ENCODE assay signal across 8 mouse cellular contexts in the genomic region with DNA sequence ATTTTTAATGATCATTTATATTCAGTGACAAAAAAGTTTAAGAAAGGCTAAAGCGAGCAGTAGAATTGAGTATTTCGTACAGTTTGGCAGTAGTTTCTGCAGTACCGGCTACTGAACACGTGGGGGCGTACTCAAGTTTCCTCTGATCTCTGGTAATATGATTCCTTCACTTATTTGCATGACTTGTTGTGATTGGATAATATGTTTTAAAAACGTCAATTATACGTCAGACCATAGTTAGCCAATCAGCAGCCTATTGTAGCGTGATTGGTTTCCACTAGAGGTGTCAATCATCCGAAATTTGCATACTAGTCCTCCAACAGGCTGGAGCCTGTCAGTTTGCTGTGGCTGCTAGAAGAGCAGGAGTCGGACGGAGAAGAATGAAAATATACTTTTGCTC.
A peak's percentile ranks its signal among the peaks of the same experiment; 100 is the strongest.
DNase-seq lines count a peak whose midpoint lies in the region; ATAC-seq and TF ChIP-seq lines count a peak whose summit lies in the region.

No protein-coding gene starts in this region.

- peak overlapping the region; percentile 57; the same call in 1 of the 2 replicates for H3K4me2 ChIP-seq in embryonic facial prominence, embryonic 13.5 days
- H3K4me2 ChIP-seq in lung, embryonic 16.5 days (ENCODE audit: low read depth, low read length): peak overlapping the region; percentile 51

- 0 out of 2 replicates have a peak, but pooled peaks have one; percentile 16 for TF ChIP-seq CTCF in kidney, adult 2 months (conservative IDR thresholded peaks at IDR 0.05; ENCODE audit: insufficient read depth, insufficient read length, low read depth, low read length)

- peaks cover 22% of the 10 kb centered on the region for H3K27me3 ChIP-seq in embryonic facial prominence, embryonic 13.5 days
- H3K27me3 ChIP-seq in heart, embryonic 10.5 days (ENCODE audit: insufficient read depth, poor library complexity, severe bottlenecking): peaks cover 19% of the 10 kb centered on the region
- H3K27me3 ChIP-seq in kidney, adult 2 months (replicated peaks; ENCODE audit: control insufficient read depth, insufficient read depth, low read length): peaks cover 4% of the 10 kb centered on the region
- H3K27me3 ChIP-seq in lung, embryonic 16.5 days (ENCODE audit: control insufficient read depth, insufficient read depth, low read depth, low read length): peaks cover 29% of the 10 kb centered on the region

- no peaks in the 10 kb centered on the region for H3K9me3 ChIP-seq in embryonic facial prominence, embryonic 13.5 days
- no peaks in the 10 kb centered on the region for H3K9me3 ChIP-seq in heart, embryonic 10.5 days
- no peaks in the 10 kb centered on the region for H3K9me3 ChIP-seq in lung, embryonic 16.5 days (ENCODE audit: control insufficient read depth, low read length)

- peak; percentile 11 for DNase-seq in thymus, postnatal 4 days
- no peak for DNase-seq in thymus, postnatal 10 days (ENCODE audit: low spot score in 2 of 2)
- DNase-seq in heart, embryonic 10.5 days (ENCODE audit: low spot score): peak; percentile 88
- peak; percentile 92 for DNase-seq in kidney, adult 2 months
- no peak for DNase-seq in left cerebral cortex, adult 8-10 months (ENCODE audit: low spot score in 2 of 2)

- H3K4me1 ChIP-seq in embryonic facial prominence, embryonic 13.5 days: peaks cover 51% of the 10 kb centered on the region
- H3K4me1 ChIP-seq in heart, embryonic 10.5 days: peaks cover 52% of the 10 kb centered on the region
- no peaks in the 10 kb centered on the region for H3K4me1 ChIP-seq in kidney, adult 2 months (ENCODE audit: control insufficient read depth, insufficient read depth, low read length)
- peaks cover 9% of the 10 kb centered on the region; the same call in 1 of the 2 replicates for H3K4me1 ChIP-seq in lung, embryonic 16.5 days (replicated peaks; ENCODE audit: control insufficient read depth, insufficient read depth, low read length)

- H3K4me3 ChIP-seq in embryonic facial prominence, embryonic 13.5 days: no peak overlapping the region
- peak overlapping the region; percentile 62 for H3K4me3 ChIP-seq in heart, embryonic 10.5 days
- no peak overlapping the region for H3K4me3 ChIP-seq in kidney, adult 2 months (ENCODE audit: insufficient read depth, low read depth, low read length)
- H3K4me3 ChIP-seq in lung, embryonic 16.5 days (ENCODE audit: low read length): no peak overlapping the region

- peak overlapping the region; percentile 98 for H3K27ac ChIP-seq in embryonic facial prominence, embryonic 13.5 days
- peak overlapping the region; percentile 96; the same call in 1 of the 2 replicates for H3K27ac ChIP-seq in heart, embryonic 10.5 days
- H3K27ac ChIP-seq in kidney, adult 2 months (ENCODE audit: insufficient read depth, low read depth, low read length): no peak overlapping the region
- H3K27ac ChIP-seq in lung, embryonic 16.5 days (ENCODE audit: low read length): no peak overlapping the region

- TF ChIP-seq POLR2A in kidney, adult 2 months (IDR thresholded peaks at IDR 0.05; ENCODE audit: low read depth, low read length): no peak

- peak; percentile 74 for ATAC-seq in embryonic facial prominence, embryonic 13.5 days (ENCODE audit: insufficient number of reproducible peaks, insufficient read depth, low FRiP score, low TSS enrichment, low read depth)
- peak; percentile 83 for ATAC-seq in lung, embryonic 16.5 days (ENCODE audit: low read depth)
- peak; percentile 18; the same call in 1 of the 2 replicates for ATAC-seq in neutrophil, adult 5-6 weeks (ENCODE audit: extremely low read depth, insufficient number of reproducible peaks, low FRiP score, poor library complexity, severe bottlenecking)

- WGBS in embryonic facial prominence, embryonic 13.5 days: 0% methylated on average over 11 of the region's 11 CpGs
- WGBS in heart, embryonic 10.5 days: under 1% methylated on average over 11 of the region's 11 CpGs
- 2% methylated on average over 11 of the region's 11 CpGs for WGBS in kidney, adult 2 months
- WGBS in lung, embryonic 16.5 days: under 1% methylated on average over 11 of the region's 11 CpGs

- H3K36me3 ChIP-seq in embryonic facial prominence, embryonic 13.5 days: no peaks in the 10 kb centered on the region
- H3K36me3 ChIP-seq in heart, embryonic 10.5 days: no peaks in the 10 kb centered on the region
- H3K36me3 ChIP-seq in kidney, adult 2 months (ENCODE audit: control insufficient read depth, insufficient read depth, low read length): no peaks in the 10 kb centered on the region
- H3K36me3 ChIP-seq in lung, embryonic 16.5 days (ENCODE audit: control insufficient read depth, insufficient read depth, low read length): no peaks in the 10 kb centered on the region

- H3K9ac ChIP-seq in embryonic facial prominence, embryonic 13.5 days: no peak overlapping the region
- H3K9ac ChIP-seq in lung, embryonic 16.5 days (ENCODE audit: low read length): no peak overlapping the region

Comparison
In these comparisons a context has a peak if more than half of its experiments do, and no peak if none do; other contexts are left out.
1. DNase-seq: peak in thymus, postnatal 4 days (single experiment), heart, embryonic 10.5 days (single experiment) and kidney, adult 2 months (single experiment); none in thymus, postnatal 10 days (0 of 2) and left cerebral cortex, adult 8-10 months (0 of 2).
2. ATAC-seq: peak in every context shown above with its lines; median percentile 83 in lung, embryonic 16.5 days; 74 in embryonic facial prominence, embryonic 13.5 days; 18 in neutrophil, adult 5-6 weeks.
3. H3K27ac ChIP-seq: peak in embryonic facial prominence, embryonic 13.5 days (single experiment) and heart, embryonic 10.5 days (single experiment); none in kidney, adult 2 months (single experiment) and lung, embryonic 16.5 days (single experiment).